Mouse (Mus musculus) spleen, adult 2 months (tissue): ENCODE data around the gene Taf6. TPM values are rescaled to one million over a fixed set of nuclear protein-coding genes. Genes with fewer than 3 reads are reported as not detected.

ENCODE experiments used
- DNase-seq, 2 experiments: peaks; one replicate each; pipeline versions ENCODE4 v3.0.0 to v3.0.0-alpha.2; 2012 to 2021; ENCODE audit warnings: low spot score in 2 of 2, low read depth in 1 of 2
- H3K27ac ChIP-seq: fragments of 200-500 bp; 2 replicates; pipeline ENCODE4 v1.5.1; 2012; ENCODE audit warnings: low read length, inconsistent platforms; ENCODE audit not compliant: insufficient read depth
- H3K27me3 ChIP-seq: fragments of 200-500 bp; 2 replicates; pipeline ENCODE4 v1.6.1; 2012; ENCODE audit warnings: mild to moderate bottlenecking, moderate library complexity, low read length, inconsistent platforms; ENCODE audit not compliant: control insufficient read depth, insufficient read depth
- H3K36me3 ChIP-seq: fragments of 200-500 bp; 2 replicates; pipeline ENCODE4 v1.6.1; 2012; ENCODE audit warnings: mild to moderate bottlenecking, low read length, inconsistent platforms; ENCODE audit not compliant: control insufficient read depth, insufficient read depth
- H3K4me1 ChIP-seq: fragments of 200-500 bp; 2 replicates; pipeline ENCODE4 v1.6.1; 2011; ENCODE audit warnings: inconsistent platforms; ENCODE audit not compliant: control insufficient read depth, insufficient read depth, insufficient read length
- H3K4me3 ChIP-seq: fragments of 200-500 bp; 2 replicates; pipeline ENCODE4 v1.5.1; 2011; ENCODE audit warnings: mild to moderate bottlenecking, inconsistent platforms; ENCODE audit not compliant: insufficient read depth, insufficient read length; ENCODE audit errors: extremely low read depth
- CTCF ChIP-seq: fragments of 200-500 bp; IDR thresholded peaks from 2 replicates; pipeline ENCODE4 v1.5.1; 2011; ENCODE audit warnings: mild to moderate bottlenecking, inconsistent platforms; ENCODE audit not compliant: insufficient read depth, insufficient read length, insufficient replicate concordance; ENCODE audit errors: extremely low read depth
- POLR2A ChIP-seq: fragments of 200-500 bp; IDR thresholded peaks from 2 replicates; pipeline ENCODE4 v1.6.1; 2011; ENCODE audit warnings: low read depth, low read length, inconsistent platforms
- WGBS: fragments of 180-500 bp; shearing (Covaris S2); methylation state at CpG from one replicate; pipeline ENCODE4 v1.1.7; 2018; 5-methylcytosine and 5-hydroxymethylcytosine counted together
- polyA plus RNA-seq: library from polyadenylated mRNA; depleted of rRNA; stranded (reverse); fragments of >200 nt; gene quantifications from 2 replicates; pipeline ENCODE4 v1.2.3, GENCODE M21; 2012; rRNA removed

Taf6 gene
- polyA plus RNA-seq, 1 experiment: 38.6 TPM

DNA sequence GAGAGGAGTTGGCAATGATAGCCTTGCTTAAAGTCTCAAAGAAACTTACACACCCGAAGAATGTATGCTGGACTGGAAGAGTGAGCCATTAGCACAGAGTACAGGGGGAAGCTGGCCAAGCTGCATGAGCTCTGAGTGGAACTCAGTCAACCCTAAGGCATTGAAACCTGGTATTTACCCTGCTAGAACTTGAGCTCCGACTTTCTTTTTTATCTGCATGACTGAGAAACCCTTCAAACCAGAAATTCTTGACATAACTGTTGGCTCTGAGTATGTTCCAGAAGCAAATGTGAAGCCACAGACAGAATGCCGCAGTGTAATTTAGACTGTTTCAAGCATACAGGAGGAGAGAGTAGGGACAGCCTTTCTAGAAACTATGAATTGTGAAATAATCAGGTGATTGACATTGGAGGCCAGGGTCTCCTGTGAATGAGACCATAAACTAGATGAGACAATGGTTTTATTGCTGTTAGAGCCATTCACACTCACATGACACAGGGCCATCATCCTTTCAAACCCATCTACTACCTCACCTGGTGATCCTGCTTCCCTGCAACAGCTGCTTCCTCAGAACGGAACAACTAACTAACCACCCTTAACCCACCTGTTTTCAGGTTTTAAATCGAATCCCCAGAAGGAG, 54.7 kb downstream of the Taf6 start:
- Histone ChIP-seq H3K27me3 (no peaks in the 10 kb centered on the region), H3K36me3 (peaks cover 25% of the 10 kb centered on the region), H3K4me1 (no peaks in the 10 kb centered on the region), H3K27ac (no peak overlapping the region), H3K4me3 (no peak overlapping the region)
- TF ChIP-seq CTCF: no peak
- no peak for TF ChIP-seq POLR2A
- whole genome bisulfite sequencing: 94% methylated on average over 5 of the region's 5 CpGs
- DNase-seq: no peak

Other genes with a start within 250 kb of the Taf6 start
- gene Gjc3, start 224.4 kb downstream of the Taf6 start, polyA plus RNA-seq: 0.02 TPM in 2 replicates
- gene Azgp1, start 205.9 kb downstream of the Taf6 start, polyA plus RNA-seq: not detected in 2 replicates
- not detected in 2 replicates for gene Smok3a, start 166.2 kb downstream of the Taf6 start, polyA plus RNA-seq
- not detected in 2 replicates for gene Smok3b, start 166.0 kb downstream of the Taf6 start, polyA plus RNA-seq
- not detected in 2 replicates for gene Smok3c, start 134.3 kb downstream of the Taf6 start, polyA plus RNA-seq
- 1.6 and 1.8 TPM in 2 replicates for gene Zkscan1, start 102.4 kb downstream of the Taf6 start, polyA plus RNA-seq
- 3.3 and 3.7 TPM in 2 replicates for gene Zscan21, start 70.5 kb downstream of the Taf6 start, polyA plus RNA-seq
- gene Zfp113, start 31.7 kb downstream of the Taf6 start, polyA plus RNA-seq: 1.1 and 3.5 TPM in 2 replicates
- 34.3 and 38.1 TPM in 2 replicates for gene Cops6, start 26.4 kb downstream of the Taf6 start, polyA plus RNA-seq
- gene Ap4m1, start 15.4 kb downstream of the Taf6 start, polyA plus RNA-seq: 20.2 and 22.6 TPM in 2 replicates
- 35.7 and 51.0 TPM in 2 replicates for gene Mcm7, start 15.0 kb downstream of the Taf6 start, polyA plus RNA-seq
- 2.9 and 4.3 TPM in 2 replicates for gene Cnpy4, start within 50 bp of the Taf6 start, polyA plus RNA-seq
- 2.6 and 4.0 TPM in 2 replicates for gene Mblac1, start 6.9 kb upstream of the Taf6 start, polyA plus RNA-seq
- 1.2 and 1.6 TPM in 2 replicates for gene Nxpe5, start 38.4 kb upstream of the Taf6 start, polyA plus RNA-seq
- gene Lamtor4, start 68.0 kb upstream of the Taf6 start, polyA plus RNA-seq: 108 and 135 TPM in 2 replicates
- gene BC037034, start 76.6 kb upstream of the Taf6 start, polyA plus RNA-seq: 114 and 128 TPM in 2 replicates
- gene Gal3st4, start 85.4 kb upstream of the Taf6 start, polyA plus RNA-seq: 0.06 and 0.08 TPM in 2 replicates
- not detected in 2 replicates for gene Gm43720, start 92.5 kb upstream of the Taf6 start, polyA plus RNA-seq
- 4.4 and 4.8 TPM in 2 replicates for gene Gpc2, start 92.6 kb upstream of the Taf6 start, polyA plus RNA-seq
- gene Stag3, start 92.8 kb upstream of the Taf6 start, polyA plus RNA-seq: 2.3 and 2.5 TPM in 2 replicates
- gene Pvrig, start 154.5 kb upstream of the Taf6 start, polyA plus RNA-seq: 3.5 and 5.2 TPM in 2 replicates